Mouse (Mus musculus) kidney, embryonic 16.5 days (tissue): ENCODE measurements around the gene Dip2b. TPM values are rescaled to one million over a fixed set of nuclear protein-coding genes. Genes with fewer than 3 reads are reported as not detected.

Experiments used
- ATAC-seq: fragments of 200-750 bp; cut with Nextera tagmentation; 2 replicates; pipeline ENCODE4 v1.8.0; 2017; ENCODE audit warnings: moderate TSS enrichment; ENCODE audit not compliant: low FRiP score, low TSS enrichment
- H3K27ac ChIP-seq: fragments of 300-500 bp; sonication (generic); 2 replicates; pipeline ENCODE4 v1.5.1; 2014; ENCODE audit warnings: low read length
- H3K27me3 ChIP-seq: fragments of 300-500 bp; sonication (generic); 2 replicates; pipeline ENCODE4 v1.6.1; 2014; ENCODE audit warnings: low read length, control low read depth, mixed read lengths; ENCODE audit not compliant: insufficient read depth
- H3K36me3 ChIP-seq: fragments of 300-500 bp; sonication (generic); 2 replicates; pipeline ENCODE4 v1.6.1; 2014; ENCODE audit warnings: low read length, control low read depth, mixed read lengths; ENCODE audit not compliant: insufficient read depth
- H3K4me1 ChIP-seq: fragments of 300-500 bp; sonication (generic); 2 replicates; pipeline ENCODE4 v1.6.1; 2014; ENCODE audit warnings: low read length, control low read depth, mixed read lengths; ENCODE audit not compliant: insufficient read depth
- H3K4me2 ChIP-seq: fragments of 300-500 bp; sonication (generic); replicated peaks from 2 replicates; pipeline ENCODE4 v1.6.1; 2014; ENCODE audit warnings: low read depth, low read length
- H3K4me3 ChIP-seq: fragments of 300-500 bp; sonication (generic); 2 replicates; pipeline ENCODE4 v1.5.1; 2014; ENCODE audit warnings: mild to moderate bottlenecking, low read length
- H3K9ac ChIP-seq: fragments of 300-500 bp; sonication (generic); replicated peaks from 2 replicates; pipeline ENCODE4 v1.6.1; 2014; ENCODE audit warnings: low read length
- H3K9me3 ChIP-seq: fragments of 300-500 bp; sonication (generic); 2 replicates; pipeline ENCODE4 v1.6.1; 2016; ENCODE audit warnings: low read length, control low read depth
- WGBS: fragments of 180-500 bp; shearing (Covaris S2); extraction: QIAGEN DNeasy Blood & Tissue Kit; methylation state at CpG from one replicate; pipeline ENCODE4 v1.1.7; 2014; 5-methylcytosine and 5-hydroxymethylcytosine counted together
- polyA plus RNA-seq: library from polyadenylated mRNA; unstranded; fragments of >200 nt; fragmentation: Nextera tagmentation; extraction: Ambion mirVana; gene quantifications from 2 replicates; pipeline ENCODE4 v1.2.1, GENCODE M21; 2015

Gene Dip2b
- polyA plus RNA-seq, 1 experiment from 2014 or later = 8.8 TPM

DNA sequence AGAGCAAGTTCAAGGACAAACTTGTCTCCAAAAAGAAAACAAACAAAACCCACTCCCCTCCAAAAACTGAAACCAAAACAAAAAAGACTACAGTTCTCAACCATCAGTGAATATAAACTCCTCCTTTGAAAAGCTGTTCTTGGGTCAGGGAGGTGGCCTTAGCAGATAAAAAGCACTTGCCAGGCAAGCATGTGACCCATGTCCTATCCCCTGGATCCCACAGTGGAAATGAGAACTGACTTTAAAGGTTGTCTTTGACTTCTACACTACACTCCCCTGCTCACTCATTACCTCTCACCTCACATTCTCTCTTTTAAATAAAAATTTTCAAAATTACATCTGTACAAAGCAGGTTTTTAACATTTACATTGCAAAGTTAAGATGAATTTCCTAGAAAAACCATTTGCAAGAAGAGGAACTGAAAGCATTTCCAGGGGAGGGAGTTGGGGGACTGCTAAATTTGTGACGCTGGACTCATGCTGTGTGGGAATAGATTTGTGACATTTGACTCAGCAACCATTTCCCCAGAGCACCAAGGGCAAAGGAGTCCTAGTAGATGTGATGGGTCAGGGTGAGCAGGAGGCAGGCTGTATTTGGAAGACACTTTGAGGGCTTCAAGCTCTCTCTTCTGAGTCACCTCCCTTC, 42.5 kb downstream of the Dip2b start:
- H3K4me1 ChIP-seq = peaks cover 16% of the 10 kb centered on the region
- H3K36me3 ChIP-seq = no peaks in the 10 kb centered on the region
- no peak for ATAC-seq
- WGBS = 54% methylated on average over 1 of the region's 1 CpGs
- no peaks in the 10 kb centered on the region for H3K27me3 ChIP-seq
- no peak overlapping the region for H3K27ac ChIP-seq
- no peaks in the 10 kb centered on the region for H3K9me3 ChIP-seq
- no peak overlapping the region for H3K4me2 ChIP-seq
- H3K4me3 ChIP-seq = no peak overlapping the region
- no peak overlapping the region for H3K9ac ChIP-seq

DNA sequence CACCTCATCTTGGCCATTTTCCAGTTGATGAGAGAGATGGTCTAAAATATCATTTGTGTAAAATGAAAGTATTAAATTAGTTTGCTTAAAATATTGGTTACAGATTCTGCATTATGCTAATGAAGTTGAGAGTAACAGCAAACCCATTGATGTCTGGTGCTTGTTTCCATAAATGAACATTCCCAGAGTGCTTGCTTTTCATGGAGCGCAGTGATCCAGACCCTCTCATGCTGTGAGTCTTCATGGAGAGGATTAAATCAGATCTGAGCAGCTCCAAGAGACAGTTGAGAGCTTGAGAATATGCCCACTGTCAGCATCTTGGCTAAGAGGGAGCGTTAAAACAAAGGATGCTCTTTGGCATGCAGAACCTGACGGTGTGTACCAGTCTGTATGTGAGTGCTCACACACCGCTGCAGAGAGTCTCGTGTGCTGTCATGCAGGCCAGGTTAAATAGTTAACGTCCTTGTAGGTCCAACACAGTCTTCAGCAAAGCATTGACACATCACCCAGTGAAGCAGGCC, 43.1 kb downstream of the Dip2b start:
- no peaks in the 10 kb centered on the region for H3K9me3 ChIP-seq
- no peak overlapping the region for H3K4me2 ChIP-seq
- WGBS = 74% methylated on average over 6 of the region's 6 CpGs
- H3K4me3 ChIP-seq = no peak overlapping the region
- no peak overlapping the region for H3K27ac ChIP-seq
- no peak overlapping the region for H3K9ac ChIP-seq
- peaks cover 13% of the 10 kb centered on the region for H3K4me1 ChIP-seq
- H3K36me3 ChIP-seq = no peaks in the 10 kb centered on the region
- H3K27me3 ChIP-seq = no peaks in the 10 kb centered on the region
- ATAC-seq = no peak

DNA sequence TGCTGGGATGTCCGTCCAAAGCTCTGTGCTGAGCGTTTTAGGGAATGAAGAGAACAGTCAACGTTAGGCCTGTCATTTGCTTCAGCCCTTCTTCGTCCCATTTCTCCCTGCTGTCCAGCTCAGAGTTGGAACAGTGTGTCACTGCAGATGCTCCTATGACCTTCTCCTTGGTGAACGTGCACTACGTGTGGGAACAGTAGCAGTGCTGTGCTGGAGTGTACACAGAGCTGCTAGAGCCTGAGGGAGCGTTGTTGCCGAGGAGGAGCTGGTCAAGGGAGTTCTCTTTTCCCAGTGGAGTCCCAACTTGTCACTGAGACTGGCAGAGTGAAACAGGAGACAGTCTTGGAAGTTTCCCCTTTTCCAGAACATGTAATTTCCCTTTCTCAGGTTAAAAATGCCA, 43.6 kb downstream of the Dip2b start:
- 58% methylated on average over 8 of the region's 8 CpGs for WGBS

DNA sequence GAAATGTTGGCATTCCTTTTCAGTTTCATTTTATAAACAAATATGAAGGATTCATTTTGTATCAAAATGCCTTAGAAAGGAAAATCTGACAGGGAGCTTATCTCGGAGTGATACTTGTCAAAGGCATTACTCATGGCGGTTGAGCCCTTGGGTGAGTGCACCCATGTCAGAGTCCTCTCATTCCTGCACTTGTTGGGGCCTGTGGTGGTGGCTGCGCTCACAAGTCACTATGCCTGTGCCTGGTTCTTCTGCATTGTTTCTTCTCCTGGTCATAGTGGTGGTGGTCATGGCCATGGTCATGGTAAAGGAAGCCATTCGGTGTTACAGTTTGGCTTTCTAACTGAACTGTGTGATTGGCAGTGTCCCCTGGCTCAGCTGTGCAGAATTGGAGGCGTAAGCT, 44.3 kb downstream of the Dip2b start:
- no peak overlapping the region for H3K9ac ChIP-seq
- no peaks in the 10 kb centered on the region for H3K9me3 ChIP-seq
- H3K27me3 ChIP-seq = no peaks in the 10 kb centered on the region
- 89% methylated on average over 5 of the region's 5 CpGs for WGBS
- no peak overlapping the region for H3K27ac ChIP-seq
- no peak overlapping the region for H3K4me3 ChIP-seq
- ATAC-seq = no peak
- H3K4me1 ChIP-seq = peaks cover 15% of the 10 kb centered on the region
- H3K36me3 ChIP-seq = no peaks in the 10 kb centered on the region
- no peak overlapping the region for H3K4me2 ChIP-seq

More for the DNA sequence above, 43.6 kb downstream of the Dip2b start:
- Histone ChIP-seq H3K9ac (no peak overlapping the region), H3K4me1 (peaks cover 9% of the 10 kb centered on the region), H3K4me3 (no peak overlapping the region), H3K27ac (no peak overlapping the region), H3K9me3 (no peaks in the 10 kb centered on the region), H3K36me3 (no peaks in the 10 kb centered on the region), H3K4me2 (no peak overlapping the region), H3K27me3 (no peaks in the 10 kb centered on the region)
- ATAC-seq = no peak

DNA sequence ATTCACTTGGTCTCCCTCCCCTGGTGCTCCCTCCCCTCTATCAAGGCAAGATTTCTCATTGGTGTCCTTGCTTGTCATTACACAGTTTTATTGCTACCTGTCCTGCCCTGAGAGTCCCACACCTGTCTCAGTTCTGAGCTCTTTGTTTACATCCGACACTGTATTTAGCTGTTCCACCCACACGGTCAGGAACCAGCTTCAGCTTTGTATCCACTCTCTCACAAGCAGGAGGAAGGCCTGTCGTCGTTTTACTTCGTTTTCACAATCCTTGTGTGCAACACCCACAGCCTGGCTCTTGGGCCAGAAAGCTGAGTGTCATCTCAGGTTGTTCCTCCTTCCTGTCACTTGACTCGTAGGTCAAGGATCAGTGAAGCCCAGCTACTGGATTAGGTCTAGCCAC, 45.4 kb downstream of the Dip2b start:
- Histone ChIP-seq H3K27ac (no peak overlapping the region), H3K9ac (no peak overlapping the region), H3K4me2 (no peak overlapping the region), H3K4me1 (peaks cover 22% of the 10 kb centered on the region), H3K4me3 (no peak overlapping the region), H3K36me3 (no peaks in the 10 kb centered on the region), H3K27me3 (no peaks in the 10 kb centered on the region), H3K9me3 (no peaks in the 10 kb centered on the region)
- WGBS = 44% methylated on average over 6 of the region's 6 CpGs
- ATAC-seq = no peak

DNA sequence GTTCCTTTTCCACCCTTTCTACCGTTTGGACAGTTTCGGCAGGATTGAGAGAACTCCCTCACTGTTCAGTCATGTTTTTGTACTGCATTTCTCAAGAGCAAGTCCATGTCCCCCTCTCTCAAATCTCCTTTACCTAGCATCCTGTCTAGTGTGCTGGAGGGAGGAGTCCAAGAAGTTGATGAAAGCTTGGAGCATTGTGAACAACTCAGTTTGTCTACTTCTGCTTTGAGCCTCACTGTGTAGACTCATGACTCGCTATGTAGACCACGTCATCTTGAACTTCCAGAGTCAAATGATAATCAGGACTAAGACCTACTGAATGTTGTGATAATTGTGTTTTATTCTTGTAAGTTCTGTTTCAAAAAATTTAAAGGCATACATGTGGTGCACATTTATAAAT, 46.4 kb downstream of the Dip2b start:
- no peak for ATAC-seq
- Histone ChIP-seq H3K27me3 (no peaks in the 10 kb centered on the region), H3K4me1 (peaks cover 28% of the 10 kb centered on the region), H3K4me2 (no peak overlapping the region), H3K36me3 (no peaks in the 10 kb centered on the region), H3K4me3 (no peak overlapping the region), H3K9ac (no peak overlapping the region), H3K9me3 (no peaks in the 10 kb centered on the region), H3K27ac (no peak overlapping the region)
- WGBS = 69% methylated on average over 4 of the region's 4 CpGs

DNA sequence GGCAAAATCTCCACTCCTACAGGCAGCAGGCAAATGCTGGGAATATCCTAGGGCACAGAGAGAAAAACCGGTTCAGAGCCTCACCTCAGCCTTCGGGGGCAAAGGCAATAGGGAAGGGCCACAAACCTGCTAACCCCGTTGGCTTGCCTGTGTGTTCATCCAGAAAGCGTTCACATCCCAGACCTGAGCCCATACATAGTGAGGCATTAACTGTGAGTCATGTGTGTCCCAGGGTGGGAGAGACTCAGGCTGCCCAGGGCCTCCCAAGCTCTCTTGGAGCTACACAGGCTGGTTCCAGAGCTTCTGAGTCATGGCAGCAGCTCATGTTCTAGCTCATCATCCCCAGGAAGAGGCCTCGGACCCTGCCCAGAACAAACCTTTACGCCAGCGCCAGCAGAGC, 49.6 kb downstream of the Dip2b start:
- 59% methylated on average over 7 of the region's 7 CpGs for WGBS
- H3K9ac ChIP-seq = no peak overlapping the region; the same call in 1 of the 2 replicates
- ATAC-seq = peak; percentile 75; the same call in 1 of the 2 replicates
- peak overlapping the region; percentile 74 for H3K27ac ChIP-seq
- H3K36me3 ChIP-seq = no peaks in the 10 kb centered on the region
- peaks cover 42% of the 10 kb centered on the region for H3K4me1 ChIP-seq
- no peaks in the 10 kb centered on the region for H3K9me3 ChIP-seq
- H3K27me3 ChIP-seq = no peaks in the 10 kb centered on the region
- H3K4me3 ChIP-seq = no peak overlapping the region
- H3K4me2 ChIP-seq = no peak overlapping the region

DNA sequence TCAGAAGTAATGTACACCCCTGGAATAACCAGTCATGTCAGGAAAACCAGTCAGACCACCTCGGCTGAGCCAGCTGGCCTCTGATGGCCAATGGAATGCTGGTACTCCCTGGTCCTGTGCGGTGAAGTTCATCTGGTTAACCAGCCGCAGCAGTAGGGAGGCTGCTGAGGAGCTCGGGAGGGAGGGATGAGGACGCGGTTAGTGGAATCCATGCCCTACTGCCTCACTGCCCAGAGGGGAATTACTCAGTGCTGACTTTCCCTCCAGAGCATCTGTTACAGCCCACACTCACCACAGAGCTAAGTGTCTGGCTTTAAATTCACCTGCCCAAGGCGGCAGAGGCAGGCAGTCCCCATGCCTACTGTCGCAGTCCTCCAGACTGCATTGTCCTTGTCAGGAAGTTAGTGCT, 51.2 kb downstream of the Dip2b start:
- Histone ChIP-seq H3K36me3 (no peaks in the 10 kb centered on the region), H3K27me3 (no peaks in the 10 kb centered on the region), H3K4me3 (no peak overlapping the region), H3K9me3 (no peaks in the 10 kb centered on the region), H3K9ac (no peak overlapping the region), H3K4me2 (no peak overlapping the region), H3K4me1 (peaks cover 42% of the 10 kb centered on the region), H3K27ac (peak overlapping the region; percentile 75)
- ATAC-seq = peak; percentile 93
- WGBS = 21% methylated on average over 8 of the region's 8 CpGs

DNA sequence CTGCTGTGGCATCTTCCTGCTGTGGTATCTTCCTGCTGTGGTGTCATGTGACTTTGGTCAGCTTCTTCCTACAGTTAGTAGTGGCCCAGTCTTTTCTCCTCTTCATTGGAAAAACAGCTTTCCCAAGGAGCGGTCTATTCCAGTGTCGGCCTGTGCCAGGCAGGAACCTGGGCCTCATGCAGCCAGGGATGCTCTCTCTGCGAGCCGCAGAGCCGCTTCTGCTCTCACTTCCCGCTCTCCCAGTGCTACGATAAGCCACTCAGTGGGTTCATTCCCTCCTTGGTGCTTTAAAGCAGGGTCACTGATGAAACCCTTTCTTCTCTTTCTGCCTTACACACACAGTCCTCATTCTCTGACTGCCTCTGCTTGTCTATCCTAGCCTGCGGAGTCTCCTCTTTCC, 53.4 kb downstream of the Dip2b start:
- peak overlapping the region; percentile 22; the same call in 1 of the 2 replicates for H3K4me2 ChIP-seq
- WGBS = 43% methylated on average over 8 of the region's 8 CpGs
- H3K4me1 ChIP-seq = peaks cover 42% of the 10 kb centered on the region
- H3K9me3 ChIP-seq = no peaks in the 10 kb centered on the region
- no peaks in the 10 kb centered on the region for H3K36me3 ChIP-seq
- no peak for ATAC-seq
- no peak overlapping the region for H3K4me3 ChIP-seq
- H3K9ac ChIP-seq = no peak overlapping the region; the same call in 1 of the 2 replicates
- peak overlapping the region; percentile 51 for H3K27ac ChIP-seq
- no peaks in the 10 kb centered on the region for H3K27me3 ChIP-seq

DNA sequence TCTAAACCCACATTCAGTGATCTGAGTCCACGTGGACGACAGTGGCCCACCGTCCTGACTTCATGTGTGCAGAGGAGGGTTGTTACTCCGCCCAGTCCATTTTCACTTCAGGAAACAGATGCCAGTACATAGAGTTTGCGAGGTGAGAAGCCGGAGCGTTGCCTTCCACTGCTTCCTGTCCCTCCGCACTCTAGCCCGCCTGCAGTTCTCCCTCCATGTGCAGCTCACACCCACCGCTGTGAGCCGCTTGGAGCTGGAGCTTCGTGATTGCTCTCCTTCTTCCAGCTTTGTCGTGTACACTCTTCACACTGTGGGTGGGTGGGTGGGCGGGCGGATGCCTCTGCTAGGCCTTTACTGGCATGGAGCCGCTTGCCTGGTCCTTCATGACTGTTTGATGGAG, 53.8 kb downstream of the Dip2b start:
- peak overlapping the region; percentile 22; the same call in 1 of the 2 replicates for H3K4me2 ChIP-seq
- no peak overlapping the region for H3K4me3 ChIP-seq
- ATAC-seq = peak; percentile 26; the same call in 1 of the 2 replicates
- WGBS = 26% methylated on average over 16 of the region's 16 CpGs
- no peak overlapping the region; the same call in 1 of the 2 replicates for H3K9ac ChIP-seq
- peak overlapping the region; percentile 51 for H3K27ac ChIP-seq
- H3K4me1 ChIP-seq = peaks cover 39% of the 10 kb centered on the region
- no peaks in the 10 kb centered on the region for H3K36me3 ChIP-seq
- no peaks in the 10 kb centered on the region for H3K27me3 ChIP-seq
- no peaks in the 10 kb centered on the region for H3K9me3 ChIP-seq
